Mouse (Mus musculus) retina, adult 2 months (tissue): Measurements from ENCODE around the gene Bmx.

Experiments used
- DNase-seq: peaks from one replicate; pipeline ENCODE4 v3.0.0-alpha.2; 2012; ENCODE audit warnings: low read depth, low spot score

Gene Bmx

GRCm38 (mm10) chrX:164175311-164175710 is 82.7 kb downstream of the Bmx start:
- no peak for DNase-seq

DNA sequence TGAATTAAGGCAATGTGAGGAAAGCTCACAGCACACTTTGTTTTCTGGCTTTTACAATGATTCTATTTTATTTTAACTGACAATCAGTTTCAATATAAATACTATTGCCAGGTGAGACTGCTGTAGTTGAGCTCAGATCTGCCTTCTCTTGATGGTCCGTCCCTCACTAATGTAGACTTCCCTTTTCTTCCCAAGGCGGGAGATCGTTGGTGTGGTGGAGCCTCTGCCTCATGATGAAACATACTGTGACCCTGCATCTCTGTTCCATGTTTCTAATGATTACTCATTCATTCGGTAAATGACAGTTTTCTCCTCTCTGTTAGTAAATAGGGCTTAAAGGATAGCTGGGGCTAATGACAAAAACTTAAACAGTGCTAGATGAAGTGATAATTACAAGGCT is 84.1 kb downstream of the Bmx start:
- no peak for DNase-seq

DNA sequence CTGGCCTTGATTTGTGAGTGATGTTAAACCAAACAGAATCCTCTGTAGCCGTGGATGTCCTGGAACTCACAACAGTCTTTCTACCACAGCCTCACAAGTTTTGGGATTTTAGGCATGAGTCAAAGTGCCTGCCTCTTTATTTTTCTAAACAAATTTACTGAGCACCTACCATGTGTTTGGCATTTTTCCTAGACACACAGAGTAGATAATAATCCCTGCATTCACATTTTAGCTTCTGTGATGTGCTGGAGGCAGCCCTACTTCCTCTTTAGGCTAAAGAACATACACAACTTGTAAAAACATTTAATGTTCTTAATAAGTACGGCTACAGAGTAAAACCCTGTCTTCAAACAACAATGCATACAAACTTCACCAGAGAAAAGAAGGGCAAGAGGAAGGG is 87.0 kb downstream of the Bmx start:
- no peak for DNase-seq

DNA sequence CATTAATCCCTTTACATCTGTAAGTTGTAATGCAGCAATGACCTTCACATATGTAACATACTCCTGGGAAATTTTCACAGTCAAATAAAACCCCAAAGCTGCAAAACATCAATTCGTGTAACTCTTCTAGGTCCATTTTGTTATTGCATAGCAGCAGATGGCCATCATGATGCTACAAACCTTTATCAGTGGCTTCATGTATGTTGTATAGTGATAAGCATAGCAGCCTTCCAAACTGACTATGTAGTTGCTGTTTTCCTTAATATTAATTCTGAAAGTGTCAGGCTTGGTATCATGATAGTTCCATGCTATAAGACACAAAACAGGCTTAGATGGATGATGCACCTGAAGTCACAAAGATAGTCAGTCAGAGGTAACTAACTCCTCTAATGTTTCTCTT is 93.3 kb downstream of the Bmx start:
- DNase-seq, result no peak

DNA sequence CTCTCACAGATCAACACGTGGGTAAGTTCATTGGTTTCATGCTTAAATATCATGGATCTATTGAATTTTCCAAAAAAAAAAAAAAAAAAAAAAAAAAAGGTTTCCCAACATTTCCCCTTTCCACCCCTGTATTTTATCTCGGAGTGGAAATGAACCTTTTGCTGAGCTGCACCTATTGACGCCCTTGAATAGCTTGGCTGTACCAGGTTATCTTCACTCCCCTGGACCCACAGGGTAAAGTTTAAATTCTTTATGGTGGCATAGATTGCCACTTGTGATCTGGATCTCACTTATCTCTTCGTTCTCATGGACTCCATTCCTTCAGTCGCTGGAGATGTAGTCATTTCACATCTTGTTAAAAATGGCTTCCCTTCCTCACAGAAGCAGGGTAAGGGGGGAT is 103.4 kb downstream of the Bmx start:
- DNase-seq, result no peak

- DNase-seq, result no peak
Observed at GRCm38 (mm10) chrX:164153606-164154005, 104.4 kb downstream of the Bmx start.

GRCm38 (mm10) chrX:164152703-164153102 is 105.3 kb downstream of the Bmx start:
- no peak for DNase-seq

DNA sequence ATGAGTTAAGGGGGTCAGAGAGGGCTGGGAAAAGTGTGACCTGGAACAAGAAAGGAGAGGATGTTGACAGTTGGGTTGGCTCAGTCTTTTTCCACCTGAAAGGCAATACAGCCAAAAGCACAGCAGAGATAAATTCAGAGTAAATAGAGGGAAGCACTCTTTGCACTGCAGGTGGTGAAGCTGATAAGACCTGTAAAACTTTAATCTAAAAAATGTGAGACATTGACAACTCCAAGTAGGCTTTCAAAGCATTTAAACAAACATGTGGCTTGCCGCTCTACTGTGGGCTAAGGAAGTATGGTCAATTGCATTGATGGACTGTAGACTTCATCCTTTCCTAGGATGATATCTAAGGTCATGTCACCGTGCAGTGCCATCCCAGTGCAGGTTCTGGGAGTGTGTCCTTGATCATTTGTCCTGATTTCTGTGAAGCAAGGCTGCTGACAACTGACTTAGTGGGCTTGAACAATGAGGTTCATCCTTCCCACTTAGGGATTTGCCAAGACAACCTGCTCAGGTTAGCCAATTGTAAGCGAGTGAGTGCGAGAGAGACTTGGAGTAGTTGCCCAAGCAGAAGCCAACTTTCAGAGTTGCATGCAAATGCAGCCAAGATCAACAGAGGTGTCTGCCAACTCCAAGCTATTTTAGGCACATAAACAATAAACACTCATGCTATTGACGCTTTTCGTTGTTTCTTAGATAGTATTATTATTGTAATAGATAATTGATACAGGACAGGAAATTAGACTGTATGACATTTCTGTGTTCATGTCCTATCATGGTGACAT is 112.3 kb downstream of the Bmx start:
- DNase-seq, result no peak
